Mouse (Mus musculus) cerebellum, postnatal 36 days (tissue): ENCODE results near the gene 1700016K19Rik.

ENCODE experiments used
- DNase-seq, 2 experiments: peaks; one replicate each; pipeline ENCODE4 v3.0.0; 2021 to 2022; ENCODE audit warnings: mixed read lengths in 2 of 2

Gene 1700016K19Rik

GRCm38 (mm10) chr11:75999440-76000155, at the start of gene 1700016K19Rik:
TSS of gene 1700016K19Rik (plus strand) at chr11:75999912.
- peak; percentile 84 to 87 for DNase-seq

- DNase-seq = no peak
Measured at GRCm38 (mm10) chr11:75950459-75950858, 49.3 kb upstream of the 1700016K19Rik start.

GRCm38 (mm10) chr11:75951895-75952294, 47.8 kb upstream of the 1700016K19Rik start:
- DNase-seq = no peak

GRCm38 (mm10) chr11:75954896-75955295, 44.8 kb upstream of the 1700016K19Rik start:
- DNase-seq = no peak

- no peak for DNase-seq
Measured at GRCm38 (mm10) chr11:75956651-75957050, 43.1 kb upstream of the 1700016K19Rik start.

- DNase-seq = no peak
Measured at GRCm38 (mm10) chr11:75957124-75957832, 42.4 kb upstream of the 1700016K19Rik start.

GRCm38 (mm10) chr11:75961782-75962181, 37.9 kb upstream of the 1700016K19Rik start:
- DNase-seq = no peak

- DNase-seq = peak in 1 of 2 experiments; percentile 13
Measured at GRCm38 (mm10) chr11:75963730-75964475, 35.8 kb upstream of the 1700016K19Rik start.

GRCm38 (mm10) chr11:75964476-75964730, 35.3 kb upstream of the 1700016K19Rik start:
- DNase-seq = no peak

- no peak for DNase-seq
Measured at GRCm38 (mm10) chr11:75965674-75966400, 33.9 kb upstream of the 1700016K19Rik start.

- peak; percentile 70 to 75 for DNase-seq
Measured at GRCm38 (mm10) chr11:75966401-75967372, 33.0 kb upstream of the 1700016K19Rik start.

GRCm38 (mm10) chr11:75968761-75969160, 31.0 kb upstream of the 1700016K19Rik start:
- no peak for DNase-seq

GRCm38 (mm10) chr11:75970629-75971028, 29.1 kb upstream of the 1700016K19Rik start:
- DNase-seq = no peak

GRCm38 (mm10) chr11:75972188-75972587, 27.5 kb upstream of the 1700016K19Rik start:
- DNase-seq = no peak

GRCm38 (mm10) chr11:75972916-75973567, 26.7 kb upstream of the 1700016K19Rik start:
- peak; percentile 9 to 16 for DNase-seq

- DNase-seq = no peak
Measured at GRCm38 (mm10) chr11:75973988-75974387, 25.7 kb upstream of the 1700016K19Rik start.

GRCm38 (mm10) chr11:75976748-75977147, 23.0 kb upstream of the 1700016K19Rik start:
- no peak for DNase-seq

GRCm38 (mm10) chr11:75978051-75978450, 21.7 kb upstream of the 1700016K19Rik start:
- DNase-seq = no peak

GRCm38 (mm10) chr11:75980413-75980812, 19.3 kb upstream of the 1700016K19Rik start:
- DNase-seq = no peak

- DNase-seq = no peak
Measured at GRCm38 (mm10) chr11:75983194-75983593, 16.5 kb upstream of the 1700016K19Rik start.

GRCm38 (mm10) chr11:75984581-75984980, 15.1 kb upstream of the 1700016K19Rik start:
- no peak for DNase-seq
